Mouse (Mus musculus): ENCODE results near the gene Pbx1. TPM values are rescaled to one million over a fixed set of nuclear protein-coding genes. Genes with fewer than 3 reads are reported as not detected.

The Pbx1 gene
- total RNA-seq, 2 experiments from 2014 or later = 16.9 to 29.3 TPM

DNA sequence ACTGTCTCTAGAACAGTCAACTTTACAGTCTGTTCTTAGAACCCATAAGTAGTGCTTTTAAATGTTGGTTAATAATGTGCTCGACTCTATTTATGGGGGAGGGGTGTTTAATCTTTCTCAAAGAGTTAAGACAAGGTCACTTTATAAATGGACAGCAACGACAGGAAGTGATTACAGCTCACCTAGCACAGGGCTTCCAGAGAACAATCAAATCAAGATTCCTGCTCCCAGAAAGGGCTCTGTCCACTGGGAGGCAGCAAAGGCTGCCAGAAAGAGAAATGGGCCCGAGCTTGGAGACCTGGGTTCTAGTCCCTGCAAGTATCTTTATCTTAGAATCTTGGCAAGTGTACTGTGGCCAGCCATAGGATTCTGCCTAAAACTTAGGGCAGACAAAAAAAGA, 55.7 kb downstream of the Pbx1 start:
- H3K27ac ChIP-seq = no peak overlapping the region
- intact Hi-C loops (cut with DNase I) = loop anchor here (5.0 kb wide), 1 partner anchor 331 kb away; no protein-coding TSS in a partner anchor
- no peak for DNase-seq

DNA sequence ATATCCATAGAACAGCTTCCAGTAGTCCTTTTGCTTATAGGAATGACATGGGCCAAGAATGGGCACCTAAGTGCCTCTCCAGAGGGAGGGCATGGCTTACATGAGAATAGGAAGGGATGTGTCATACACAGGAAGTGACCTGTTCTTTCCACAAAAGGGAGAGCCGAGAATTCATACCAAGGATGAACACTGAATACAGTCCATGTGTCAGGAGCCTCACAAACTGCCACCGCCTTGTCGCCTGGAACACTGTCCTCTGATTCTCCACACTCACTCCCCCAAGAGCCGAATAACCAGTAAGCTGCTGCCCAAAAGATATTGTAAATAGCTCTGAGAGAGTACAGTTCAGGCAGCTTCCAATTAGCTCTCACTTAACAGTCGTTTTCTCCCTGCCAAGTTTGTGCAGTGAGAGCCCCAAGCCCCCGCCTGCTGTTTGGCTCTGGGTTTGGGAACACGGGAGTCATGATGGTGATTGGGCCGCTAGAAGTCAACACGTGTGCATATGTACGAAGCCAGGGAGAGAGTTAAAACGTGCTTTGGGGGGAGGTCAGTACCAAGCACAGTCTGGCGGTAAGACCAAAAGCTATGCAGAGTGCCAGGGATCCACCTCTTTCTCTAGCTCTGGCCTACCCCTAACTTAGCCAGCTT, 57.0 kb downstream of the Pbx1 start:
- TF ChIP-seq CTCF (IDR thresholded peaks at IDR 0.05) = no peak
- intact Hi-C loops (cut with DNase I) = loop anchor here (5.0 kb wide), 1 partner anchor 332 kb away; no protein-coding TSS in a partner anchor
- peak overlapping the region; percentile 35 for H3K27ac ChIP-seq
- peak; percentile 39 for DNase-seq
- H3K4me3 ChIP-seq = no peak overlapping the region

More for the DNA sequence above, 55.7 kb downstream of the Pbx1 start:
- H3K4me3 ChIP-seq = no peak overlapping the region
- TF ChIP-seq CTCF (IDR thresholded peaks at IDR 0.05) = peak; percentile 53

DNA sequence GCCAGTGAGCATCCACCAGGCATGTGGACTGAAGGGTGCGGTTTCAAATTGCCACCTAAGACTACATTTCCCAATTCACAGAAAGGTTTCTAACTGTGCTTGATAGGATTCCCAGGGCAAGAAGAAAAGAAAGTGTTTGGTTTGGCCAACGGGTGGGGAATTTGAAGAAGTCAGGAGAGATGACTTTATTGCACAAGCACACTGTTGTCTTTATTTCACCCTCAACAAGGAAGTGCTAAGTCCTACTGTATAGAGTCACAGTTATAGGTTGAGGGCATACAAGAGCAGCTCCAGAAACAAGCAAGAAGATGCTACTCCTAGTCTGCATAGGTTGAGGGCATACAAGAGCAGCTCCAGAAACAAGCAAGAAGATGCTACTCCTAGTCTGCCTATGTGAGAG, 60.0 kb downstream of the Pbx1 start:
- Histone ChIP-seq H3K4me3 (no peak overlapping the region), H3K27ac (no peak overlapping the region)
- intact Hi-C loops (cut with DNase I) = no loop called here
- DNase-seq = no peak
- no peak for TF ChIP-seq CTCF (IDR thresholded peaks at IDR 0.05)

DNA sequence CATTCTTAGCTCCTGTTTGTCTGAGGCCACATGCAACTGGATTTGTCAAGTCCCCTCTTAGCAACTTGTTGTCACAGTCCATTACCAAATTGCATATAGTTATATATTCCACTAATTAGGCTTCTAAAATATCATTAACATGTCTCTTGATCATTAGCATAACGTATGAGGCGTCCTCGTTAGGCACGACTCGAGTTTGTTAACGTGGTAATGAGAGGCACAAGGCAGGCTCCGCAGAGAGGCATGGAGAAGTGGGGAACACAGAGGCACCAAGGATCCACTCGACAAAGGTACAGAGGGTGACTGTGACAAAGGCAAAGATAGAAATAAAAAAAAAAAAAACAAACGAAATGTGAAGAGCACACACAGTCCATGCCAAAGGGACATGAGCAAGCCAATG, 61.1 kb downstream of the Pbx1 start:
- intact Hi-C loops (cut with DNase I) = no loop called here
- Histone ChIP-seq H3K4me3 (no peak overlapping the region), H3K27ac (no peak overlapping the region)
- DNase-seq = no peak
- no peak for TF ChIP-seq CTCF (IDR thresholded peaks at IDR 0.05)

DNA sequence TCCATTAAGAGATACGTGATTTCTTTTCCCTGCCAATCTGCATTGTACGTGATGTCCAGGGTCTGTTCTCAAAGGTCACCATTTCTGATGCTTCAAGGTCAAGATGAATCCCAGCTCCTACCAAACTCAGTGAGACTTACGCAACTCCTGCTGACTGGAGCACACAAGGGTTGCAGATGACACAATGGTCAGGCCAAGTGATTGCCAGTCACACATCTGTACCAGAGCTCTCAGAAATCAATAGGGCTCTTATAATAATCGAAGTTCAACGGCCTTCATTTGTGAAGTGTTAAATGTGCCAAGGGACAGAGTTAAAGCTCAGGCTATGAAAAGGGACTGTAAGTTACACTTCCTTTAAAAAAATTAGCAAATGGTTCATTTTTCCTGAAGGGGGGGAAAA, 65.8 kb downstream of the Pbx1 start:
- Histone ChIP-seq H3K4me3 (no peak overlapping the region), H3K27ac (no peak overlapping the region)
- no peak for DNase-seq
- TF ChIP-seq CTCF (IDR thresholded peaks at IDR 0.05) = no peak
- intact Hi-C loops (cut with DNase I) = no loop called here

DNA sequence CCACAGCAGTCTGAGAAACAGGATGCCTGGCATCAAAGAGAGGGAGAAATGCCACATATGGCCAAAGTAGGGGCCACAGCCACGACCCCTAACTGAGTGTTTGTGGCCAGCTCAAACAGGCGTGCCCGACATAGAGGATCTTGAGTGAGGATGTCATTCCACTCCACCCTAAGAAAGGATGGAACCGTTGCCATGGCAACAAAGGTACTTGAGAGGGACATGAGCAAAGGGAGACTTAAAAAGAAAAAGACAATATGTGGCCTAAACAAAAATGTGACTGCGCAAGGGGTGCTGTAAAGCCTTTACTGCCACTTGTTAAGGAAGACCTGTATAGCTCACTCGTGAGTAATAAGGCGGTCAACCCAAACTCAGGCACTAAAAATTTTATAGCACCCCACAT, 67.7 kb downstream of the Pbx1 start:
- intact Hi-C loops (cut with DNase I) = no loop called here

DNA sequence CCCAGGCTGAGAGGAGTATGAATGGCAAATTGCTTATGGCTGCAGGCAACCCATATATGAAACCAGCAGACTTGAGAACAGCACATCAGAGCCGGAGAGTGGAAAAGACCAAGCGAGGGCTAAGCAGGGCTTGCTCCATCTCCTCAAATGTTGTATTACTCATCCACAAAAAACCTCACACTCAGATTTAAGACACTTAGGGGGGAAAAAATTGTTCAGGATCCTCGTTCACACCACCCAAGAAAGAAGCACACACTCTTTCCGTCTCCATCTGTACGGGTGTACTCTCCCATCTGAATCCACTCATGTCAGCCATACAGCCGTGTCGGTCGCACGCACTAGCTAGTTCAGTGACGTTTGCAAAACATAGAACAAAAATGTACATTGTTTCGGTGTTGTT, 69.0 kb downstream of the Pbx1 start:
- H3K27ac ChIP-seq = peak overlapping the region; percentile 16; the same call in 1 of the 2 replicates
- intact Hi-C loops (cut with DNase I) = no loop called here
- TF ChIP-seq CTCF (IDR thresholded peaks at IDR 0.05) = no peak
- no peak overlapping the region for H3K4me3 ChIP-seq
- DNase-seq = no peak

More for the DNA sequence above, 67.7 kb downstream of the Pbx1 start:
- DNase-seq = no peak
- no peak overlapping the region for H3K4me3 ChIP-seq
- no peak for TF ChIP-seq CTCF (IDR thresholded peaks at IDR 0.05)
- no peak overlapping the region for H3K27ac ChIP-seq

DNA sequence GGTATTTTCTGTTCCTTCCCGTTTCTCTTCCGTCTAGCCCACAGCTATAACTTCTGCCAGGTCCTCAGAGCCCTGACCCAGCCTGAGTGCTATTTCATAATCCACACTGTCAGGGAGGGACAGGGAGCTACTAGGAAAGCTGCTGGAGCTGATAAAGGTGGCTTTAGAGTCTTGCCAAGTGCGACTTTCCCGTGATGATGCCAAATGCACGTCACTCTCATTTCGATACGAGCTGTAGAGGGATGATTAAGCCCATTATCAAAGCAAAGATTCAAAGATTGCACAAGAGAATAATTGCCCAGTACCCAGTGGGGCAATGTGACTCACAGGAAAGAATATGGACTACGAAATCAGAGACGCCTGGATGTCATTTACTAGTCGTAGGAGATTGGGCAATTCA, 69.6 kb downstream of the Pbx1 start:
- Histone ChIP-seq H3K4me3 (no peak overlapping the region), H3K27ac (peak overlapping the region; percentile 16; the same call in 1 of the 2 replicates)
- intact Hi-C loops (cut with DNase I) = no loop called here
- no peak for TF ChIP-seq CTCF (IDR thresholded peaks at IDR 0.05)
- no peak for DNase-seq

DNA sequence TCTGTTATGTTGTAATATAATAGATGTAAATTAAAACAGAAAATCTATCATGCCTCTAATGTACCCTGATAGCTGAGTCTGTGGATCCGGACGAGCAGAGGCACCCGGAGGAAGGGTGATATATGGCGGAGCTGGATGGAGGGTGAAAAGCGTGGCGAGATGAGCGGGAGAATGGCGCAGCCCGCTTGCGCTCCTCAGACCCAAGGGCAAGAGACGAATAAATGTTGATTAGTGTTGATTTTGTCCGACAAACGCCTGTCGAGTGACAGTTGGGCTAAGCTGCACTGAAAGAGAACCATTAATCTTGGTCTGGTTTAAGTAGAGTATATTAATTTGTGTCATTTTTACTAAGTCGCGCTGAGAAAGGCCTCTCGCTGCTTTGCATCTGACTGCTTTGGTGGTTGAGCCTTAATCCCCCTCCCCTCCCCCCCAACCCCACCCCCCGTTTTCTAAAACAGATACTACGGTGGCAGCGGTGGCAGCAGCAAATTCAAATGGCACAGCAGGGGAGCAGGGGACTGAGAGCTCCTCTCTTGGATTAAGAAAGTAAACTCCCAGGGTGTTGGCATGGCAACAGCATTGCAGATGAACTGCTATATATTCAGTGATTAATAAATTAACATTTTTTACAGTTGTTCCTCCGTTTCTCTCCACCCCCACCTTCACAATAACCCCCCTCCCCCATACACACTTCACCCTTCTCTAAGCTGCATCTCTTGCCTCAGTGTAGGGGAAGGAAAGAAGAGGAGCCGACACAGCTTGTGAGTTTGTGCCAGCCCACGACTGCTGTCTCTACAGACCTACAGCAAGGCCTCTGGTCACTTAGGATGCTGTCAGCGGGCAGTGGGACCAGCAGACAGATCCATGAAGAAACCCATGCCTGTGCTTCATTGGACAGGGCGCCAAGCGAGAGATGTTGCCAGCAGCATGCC, 74.1 kb downstream of the Pbx1 start:
- no peak for TF ChIP-seq CTCF (IDR thresholded peaks at IDR 0.05)
- DNase-seq = no peak
- intact Hi-C loops (cut with DNase I) = no loop called here
- H3K27ac ChIP-seq = no peak overlapping the region
- no peak overlapping the region for H3K4me3 ChIP-seq

DNA sequence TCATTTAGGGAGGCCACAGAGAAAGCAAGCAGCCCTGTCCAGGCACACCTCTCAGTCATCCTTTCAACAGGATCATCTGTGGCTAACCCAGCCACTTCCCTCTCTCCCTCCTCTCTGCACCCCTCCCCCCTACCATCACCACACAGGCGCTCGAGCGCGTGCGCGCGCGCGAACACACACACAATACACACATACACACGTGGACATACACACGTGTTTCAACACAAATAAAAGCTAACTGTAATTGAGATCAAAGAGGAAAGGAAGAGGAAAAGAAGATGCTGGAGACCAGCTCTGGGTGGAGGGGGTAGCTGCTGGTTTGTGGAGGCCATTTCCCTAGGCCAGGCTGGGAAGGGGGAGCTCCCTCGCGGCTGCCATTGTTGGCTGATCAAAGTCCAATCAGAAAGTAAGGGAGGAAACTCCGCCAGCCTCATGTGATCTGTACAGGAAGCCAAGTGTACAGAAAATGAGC, 75.1 kb downstream of the Pbx1 start:
- Histone ChIP-seq H3K27ac (no peak overlapping the region), H3K4me3 (no peak overlapping the region)
- no peak for TF ChIP-seq CTCF (IDR thresholded peaks at IDR 0.05)
- intact Hi-C loops (cut with DNase I) = no loop called here
- DNase-seq = no peak

DNA sequence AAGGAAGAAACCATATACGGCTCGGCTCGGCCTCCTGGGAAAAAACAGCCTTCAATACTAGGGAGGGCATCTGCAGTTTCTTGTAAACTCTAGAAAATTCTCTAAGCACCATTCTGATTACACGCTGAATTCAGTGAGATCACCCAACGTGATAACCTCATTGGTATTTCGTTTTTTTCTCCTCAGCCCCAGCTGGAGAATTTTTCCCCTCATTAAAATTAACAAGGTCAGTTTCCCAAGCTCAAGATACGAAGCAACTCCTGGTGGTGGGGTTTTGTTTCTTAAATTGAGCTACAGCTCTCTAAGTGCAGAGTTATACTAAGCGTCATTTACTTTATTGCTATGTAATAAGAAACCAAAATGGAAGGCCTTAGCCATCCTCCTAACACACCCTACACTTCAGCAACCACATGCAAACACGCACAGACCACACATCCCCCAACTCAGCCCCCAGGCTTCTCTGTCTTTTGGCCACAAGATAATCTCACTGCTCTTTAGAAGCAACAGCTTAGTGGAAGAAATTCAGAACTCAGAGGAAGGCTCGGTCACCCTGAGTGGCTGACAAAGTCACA, 76.0 kb downstream of the Pbx1 start:
- intact Hi-C loops (cut with DNase I) = no loop called here
- no peak overlapping the region for H3K27ac ChIP-seq
- no peak for DNase-seq
- H3K4me3 ChIP-seq = no peak overlapping the region
- TF ChIP-seq CTCF (IDR thresholded peaks at IDR 0.05) = no peak

DNA sequence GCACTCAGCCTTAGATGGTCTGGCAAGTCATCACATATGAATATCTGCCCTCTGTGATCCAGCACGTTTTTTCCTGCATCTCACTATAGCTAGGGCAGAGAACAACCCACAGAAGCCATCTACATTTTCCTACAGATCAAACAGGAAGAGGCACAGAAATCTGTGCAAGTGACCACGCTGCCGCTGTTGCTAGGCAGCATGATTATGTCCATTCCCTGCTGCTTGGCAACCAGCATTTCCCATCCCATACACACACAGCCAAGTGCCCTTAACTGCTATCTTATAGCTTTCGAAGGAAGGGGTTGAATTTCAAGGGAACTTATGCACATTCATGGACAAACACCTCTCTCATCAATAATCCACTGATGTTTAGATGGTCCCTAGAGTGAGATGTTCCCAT, 77.1 kb downstream of the Pbx1 start:
- intact Hi-C loops (cut with DNase I) = no loop called here
- H3K4me3 ChIP-seq = no peak overlapping the region

More for the DNA sequence above, 77.1 kb downstream of the Pbx1 start:
- no peak overlapping the region for H3K27ac ChIP-seq
- no peak for DNase-seq
- no peak for TF ChIP-seq CTCF (IDR thresholded peaks at IDR 0.05)

Measured in gastrocnemius, adult 2 months (tissue).